Mouse (Mus musculus): ENCODE measurements at regions not wholly inside any gene's neighbourhood (a gene's known extent, or its start where the extent isn't known, plus 50 kb on each side); places are given as distances from the start of the nearest gene placed in this dataset.

GRCm38 (mm10) chr14:24731872-24732525, 245.1 kb downstream of the Rps24 start:
- Histone ChIP-seq H3K4me3 (no peak overlapping the region), H3K36me3 (no peaks in the 10 kb centered on the region), H3K4me1 (no peaks in the 10 kb centered on the region), H3K9ac (no peak overlapping the region), H3K9me3 (replicated peaks) (no peaks in the 10 kb centered on the region), H3K27ac (no peak overlapping the region), H3K4me2 (no peak overlapping the region), H3K27me3 (replicated peaks) (no peaks in the 10 kb centered on the region)
- 52% methylated on average over 5 of the region's 5 CpGs for WGBS (ENCODE audit: insufficient replicate concordance)
- no peak for ATAC-seq

- H3K9ac ChIP-seq: no peak overlapping the region
- no peak overlapping the region for H3K27ac ChIP-seq
- no peaks in the 10 kb centered on the region for H3K36me3 ChIP-seq
- H3K27me3 ChIP-seq (replicated peaks): no peaks in the 10 kb centered on the region
- no peak overlapping the region for H3K4me3 ChIP-seq
- no peaks in the 10 kb centered on the region for H3K4me1 ChIP-seq
- WGBS (ENCODE audit: insufficient replicate concordance): 56% methylated on average over 7 of the region's 7 CpGs
- H3K4me2 ChIP-seq: no peak overlapping the region
- no peaks in the 10 kb centered on the region for H3K9me3 ChIP-seq (replicated peaks)
- no peak for ATAC-seq
These were observed 246.4 kb downstream of the Rps24 start for GRCm38 (mm10) chr14:24733326-24733725.

DNA sequence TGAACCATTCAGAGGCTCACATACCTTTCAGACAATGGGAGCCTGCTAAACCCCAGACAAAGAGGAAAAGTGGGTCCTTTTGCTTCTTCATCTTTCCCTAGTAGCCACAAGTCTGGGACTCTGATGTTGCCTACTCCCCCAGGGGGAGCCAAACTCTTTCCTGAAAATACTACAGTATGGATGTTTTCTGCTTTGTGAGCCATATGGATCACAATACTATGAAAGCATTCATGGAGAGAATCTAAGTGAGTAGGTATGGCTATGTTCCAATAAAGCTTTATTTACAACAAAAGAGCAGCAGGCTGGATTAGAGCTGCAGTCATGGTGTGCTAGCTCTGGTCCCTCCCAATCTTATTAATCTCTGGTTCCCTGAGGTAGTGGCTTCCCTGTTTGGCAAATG, 251.9 kb downstream of the Rps24 start:
- Histone ChIP-seq H3K9ac (no peak overlapping the region), H3K4me3 (no peak overlapping the region), H3K4me1 (no peaks in the 10 kb centered on the region), H3K27me3 (replicated peaks) (no peaks in the 10 kb centered on the region), H3K27ac (no peak overlapping the region), H3K36me3 (no peaks in the 10 kb centered on the region), H3K9me3 (replicated peaks) (no peaks in the 10 kb centered on the region), H3K4me2 (no peak overlapping the region)
- no peak for ATAC-seq

DNA sequence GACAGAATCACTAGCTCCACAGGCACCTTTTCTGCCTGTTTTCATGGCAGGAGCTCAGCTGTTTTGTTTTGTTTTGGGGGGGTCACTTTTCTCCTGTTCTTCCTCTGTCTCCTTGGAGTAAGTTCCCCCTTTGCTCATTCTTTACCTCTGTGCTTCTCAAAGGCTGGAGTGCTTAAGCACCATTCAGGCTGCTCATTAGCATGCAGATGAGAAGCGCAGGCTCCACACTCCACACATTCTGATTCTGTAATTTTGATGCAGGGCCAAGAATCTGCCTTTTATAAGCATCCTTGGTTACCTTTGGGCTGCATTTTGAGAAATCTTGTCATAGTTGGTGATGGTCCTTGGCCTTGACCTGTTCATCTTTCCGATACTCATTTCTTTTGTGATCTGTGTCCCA, 257.5 kb downstream of the Rps24 start:
- H3K4me2 ChIP-seq: no peak overlapping the region
- H3K36me3 ChIP-seq: no peaks in the 10 kb centered on the region
- WGBS (ENCODE audit: insufficient replicate concordance): 74% methylated on average over 2 of the region's 2 CpGs
- H3K4me3 ChIP-seq: no peak overlapping the region
- H3K27ac ChIP-seq: no peak overlapping the region
- H3K9ac ChIP-seq: no peak overlapping the region
- no peaks in the 10 kb centered on the region for H3K4me1 ChIP-seq
- H3K27me3 ChIP-seq (replicated peaks): no peaks in the 10 kb centered on the region
- no peak for ATAC-seq
- no peaks in the 10 kb centered on the region for H3K9me3 ChIP-seq (replicated peaks)

DNA sequence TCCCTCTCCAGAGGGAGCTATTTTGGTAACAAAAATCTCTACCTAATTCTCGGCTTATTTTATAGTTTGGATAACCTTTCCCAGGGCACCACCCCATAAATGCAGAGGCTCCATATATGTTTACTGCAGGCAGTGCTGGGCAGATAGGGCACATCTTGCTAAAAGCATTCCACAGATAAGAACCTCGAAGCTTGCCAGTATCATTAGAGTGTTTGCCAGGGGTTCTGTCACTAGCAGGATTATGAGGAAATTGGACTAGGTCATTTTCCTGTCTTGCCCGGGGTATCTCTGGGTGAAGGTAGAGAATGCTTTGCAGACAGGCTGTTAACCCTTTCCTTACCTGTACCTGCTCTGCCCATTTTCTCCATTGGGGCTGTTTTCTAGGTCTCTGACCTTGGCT, 258.8 kb downstream of the Rps24 start:
- Histone ChIP-seq H3K4me3 (no peak overlapping the region), H3K9me3 (replicated peaks) (no peaks in the 10 kb centered on the region), H3K27ac (no peak overlapping the region), H3K4me2 (no peak overlapping the region), H3K36me3 (no peaks in the 10 kb centered on the region), H3K9ac (no peak overlapping the region), H3K27me3 (replicated peaks) (no peaks in the 10 kb centered on the region), H3K4me1 (no peaks in the 10 kb centered on the region)
- no peak for ATAC-seq
- WGBS (ENCODE audit: insufficient replicate concordance): 17% methylated on average over 3 of the region's 3 CpGs

GRCm38 (mm10) chr14:24747471-24747795, 260.5 kb downstream of the Rps24 start:
- Histone ChIP-seq H3K27ac (peak overlapping the region; percentile 12; the same call in 1 of the 2 replicates), H3K27me3 (replicated peaks) (no peaks in the 10 kb centered on the region), H3K9me3 (replicated peaks) (no peaks in the 10 kb centered on the region), H3K9ac (no peak overlapping the region), H3K4me1 (no peaks in the 10 kb centered on the region), H3K4me3 (no peak overlapping the region), H3K4me2 (no peak overlapping the region), H3K36me3 (no peaks in the 10 kb centered on the region)
- 32% methylated on average over 4 of the region's 4 CpGs for WGBS (ENCODE audit: insufficient replicate concordance)
- no peak for ATAC-seq

DNA sequence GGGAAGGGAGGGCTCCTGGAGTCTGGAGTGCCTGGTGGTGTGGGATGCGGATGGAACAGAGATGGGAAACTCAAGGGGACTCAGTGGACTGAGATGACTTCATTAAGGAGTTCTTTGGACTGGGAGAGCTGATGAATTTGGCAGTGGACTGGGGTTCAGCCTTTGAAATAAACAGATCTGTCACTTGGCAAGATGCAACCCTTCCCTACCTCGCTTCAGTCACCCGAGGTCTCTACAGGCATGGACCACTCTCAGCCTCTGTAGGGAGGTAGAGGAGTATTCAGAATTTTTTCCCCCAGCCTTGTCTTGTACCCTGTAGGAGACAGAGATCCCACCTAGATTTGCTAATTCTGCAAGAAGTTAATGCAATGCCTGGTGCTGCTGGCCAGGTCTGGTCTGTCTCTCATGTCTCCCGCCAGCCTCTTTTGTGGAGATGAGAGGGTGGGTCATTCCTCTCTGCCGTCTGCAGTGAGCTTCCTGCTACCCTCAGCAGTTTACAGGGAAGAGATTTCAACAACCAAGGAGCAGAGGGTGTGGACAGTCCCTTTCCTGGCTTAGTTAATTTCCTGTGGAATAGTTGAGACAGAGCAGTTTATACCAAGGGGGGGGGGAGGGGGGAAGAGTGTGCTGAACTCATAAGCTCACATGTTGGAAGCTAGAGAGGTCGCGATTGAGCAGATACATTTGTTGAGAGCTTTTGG, 261.0 kb downstream of the Rps24 start:
- ATAC-seq: 0 out of 2 replicates have a peak, but pooled peaks have one; percentile 13
- H3K9ac ChIP-seq: no peak overlapping the region
- H3K27me3 ChIP-seq (replicated peaks): no peaks in the 10 kb centered on the region
- no peak overlapping the region for H3K4me2 ChIP-seq
- H3K36me3 ChIP-seq: no peaks in the 10 kb centered on the region
- WGBS (ENCODE audit: insufficient replicate concordance): 37% methylated on average over 7 of the region's 7 CpGs
- H3K9me3 ChIP-seq (replicated peaks): no peaks in the 10 kb centered on the region
- no peak overlapping the region for H3K4me3 ChIP-seq
- peak overlapping the region; percentile 12; the same call in 1 of the 2 replicates for H3K27ac ChIP-seq
- H3K4me1 ChIP-seq: no peaks in the 10 kb centered on the region

GRCm38 (mm10) chr14:24748497-24748862, 261.6 kb downstream of the Rps24 start:
- no peak overlapping the region for H3K4me2 ChIP-seq
- H3K36me3 ChIP-seq: no peaks in the 10 kb centered on the region
- no peaks in the 10 kb centered on the region for H3K27me3 ChIP-seq (replicated peaks)
- ATAC-seq: no peak
- H3K4me3 ChIP-seq: no peak overlapping the region
- H3K9ac ChIP-seq: no peak overlapping the region
- no peak overlapping the region for H3K27ac ChIP-seq
- 55% methylated on average over 2 of the region's 2 CpGs for WGBS (ENCODE audit: insufficient replicate concordance)
- no peaks in the 10 kb centered on the region for H3K9me3 ChIP-seq (replicated peaks)
- H3K4me1 ChIP-seq: no peaks in the 10 kb centered on the region

DNA sequence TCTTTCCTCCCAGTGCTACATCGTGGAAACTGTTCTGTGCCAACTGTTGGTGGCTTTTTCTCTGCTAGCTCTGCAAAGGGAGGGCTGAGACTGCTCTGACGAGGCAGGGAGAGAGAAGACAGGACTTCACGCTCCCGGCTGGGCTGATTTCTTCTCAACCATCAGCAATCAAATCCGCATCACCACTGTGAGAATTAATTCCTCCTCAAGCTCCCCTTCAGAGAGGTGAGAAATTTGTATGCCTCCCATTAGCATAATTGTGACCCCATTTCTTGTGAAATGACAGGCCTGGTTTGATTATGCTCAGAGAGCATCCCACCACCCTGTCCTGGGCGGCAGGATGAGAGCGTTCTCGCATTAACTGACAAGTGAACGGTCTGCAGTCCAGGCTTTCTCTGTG, 262.4 kb downstream of the Rps24 start:
- no peak overlapping the region for H3K4me2 ChIP-seq
- 70% methylated on average over 9 of the region's 9 CpGs for WGBS (ENCODE audit: insufficient replicate concordance)
- no peaks in the 10 kb centered on the region for H3K27me3 ChIP-seq (replicated peaks)
- H3K9me3 ChIP-seq (replicated peaks): no peaks in the 10 kb centered on the region
- no peaks in the 10 kb centered on the region for H3K36me3 ChIP-seq
- no peak overlapping the region for H3K4me3 ChIP-seq
- H3K4me1 ChIP-seq: no peaks in the 10 kb centered on the region
- H3K9ac ChIP-seq: no peak overlapping the region
- no peak for ATAC-seq
- no peak overlapping the region for H3K27ac ChIP-seq

GRCm38 (mm10) chr14:24751227-24751626, 264.3 kb downstream of the Rps24 start:
- no peak for ATAC-seq
- no peak overlapping the region for H3K4me3 ChIP-seq
- no peaks in the 10 kb centered on the region for H3K4me1 ChIP-seq
- no peaks in the 10 kb centered on the region for H3K36me3 ChIP-seq
- H3K27ac ChIP-seq: no peak overlapping the region
- no peaks in the 10 kb centered on the region for H3K27me3 ChIP-seq (replicated peaks)
- H3K9me3 ChIP-seq (replicated peaks): no peaks in the 10 kb centered on the region
- no peak overlapping the region for H3K9ac ChIP-seq
- whole genome bisulfite sequencing (ENCODE audit: insufficient replicate concordance): 80% methylated on average over 8 of the region's 8 CpGs
- H3K4me2 ChIP-seq: no peak overlapping the region

DNA sequence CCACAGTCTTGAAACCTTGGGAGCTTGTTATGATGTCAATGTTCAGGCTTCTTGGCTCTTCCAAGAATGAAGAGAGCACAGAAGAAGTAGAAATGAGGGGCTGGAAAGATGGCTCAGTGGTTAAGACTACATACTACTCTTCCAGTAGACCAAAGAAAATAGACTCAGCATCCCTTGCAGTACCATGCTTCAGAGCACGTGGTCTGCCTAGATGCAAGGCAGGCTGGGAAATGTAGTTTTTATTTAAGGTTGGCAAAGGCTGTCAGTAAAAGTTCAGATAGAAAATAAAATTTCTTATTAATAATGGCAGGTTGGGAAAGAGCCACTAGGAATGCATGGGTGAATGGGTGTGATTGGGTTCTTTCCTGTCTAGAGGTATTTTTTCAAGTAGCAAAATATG, 267.8 kb downstream of the Rps24 start:
- Histone ChIP-seq H3K4me3 (no peak overlapping the region), H3K27ac (no peak overlapping the region), H3K4me2 (no peak overlapping the region), H3K9ac (no peak overlapping the region), H3K9me3 (replicated peaks) (no peaks in the 10 kb centered on the region), H3K4me1 (no peaks in the 10 kb centered on the region), H3K36me3 (no peaks in the 10 kb centered on the region), H3K27me3 (replicated peaks) (no peaks in the 10 kb centered on the region)
- no peak for ATAC-seq
- WGBS (ENCODE audit: insufficient replicate concordance): 40% methylated on average over 1 of the region's 1 CpGs

DNA sequence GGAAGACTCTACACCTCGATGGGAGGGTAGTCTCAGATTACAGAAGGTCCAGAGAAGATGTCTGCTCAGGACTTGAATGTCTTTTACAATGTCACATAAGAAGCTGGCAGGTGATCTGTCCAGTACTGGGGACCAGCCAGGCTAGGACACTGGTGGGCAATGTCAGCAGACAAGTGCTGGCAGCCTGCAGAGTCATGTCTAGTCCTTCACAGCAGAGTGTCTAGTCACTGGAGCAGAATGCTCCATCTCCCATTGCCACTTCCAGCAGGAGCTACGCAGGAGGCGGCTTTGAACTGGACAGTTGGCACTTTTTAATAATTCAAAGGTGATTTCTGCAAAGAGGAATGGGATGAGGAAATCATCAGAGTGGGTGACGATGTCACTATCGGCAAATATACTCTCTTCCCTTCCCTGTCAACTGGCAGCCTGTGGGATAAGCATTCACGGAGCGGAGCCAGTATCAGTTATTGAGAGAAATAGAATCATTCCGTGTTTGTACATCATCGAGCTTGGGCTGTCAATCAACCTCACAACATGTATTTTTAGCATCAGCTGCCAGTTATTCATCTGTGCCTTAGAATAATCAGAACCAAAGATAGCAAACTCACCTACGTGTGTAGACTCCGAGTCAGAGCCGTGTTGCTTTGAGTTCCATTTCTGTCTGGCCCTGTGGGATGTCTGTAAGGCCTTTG, 268.6 kb downstream of the Rps24 start:
- Histone ChIP-seq H3K4me2 (no peak overlapping the region), H3K9ac (no peak overlapping the region), H3K27me3 (replicated peaks) (no peaks in the 10 kb centered on the region), H3K4me3 (no peak overlapping the region), H3K4me1 (no peaks in the 10 kb centered on the region), H3K36me3 (no peaks in the 10 kb centered on the region), H3K27ac (no peak overlapping the region), H3K9me3 (replicated peaks) (no peaks in the 10 kb centered on the region)
- no peak for ATAC-seq
- WGBS (ENCODE audit: insufficient replicate concordance): 70% methylated on average over 12 of the region's 12 CpGs

Measured in liver, embryonic 12.5 days (tissue).